Mouse (Mus musculus) bone marrow macrophage, adult 2 months (primary cell): ENCODE data around the gene Ppp1r16b.

Experiments
- CTCF ChIP-seq: IDR thresholded peaks from 2 replicates; pipeline ENCODE4 v1.5.1; 2012; ENCODE audit warnings: low read depth, mild to moderate bottlenecking, low read length, moderate library complexity
- POLR2A ChIP-seq: IDR thresholded peaks from 2 replicates; pipeline ENCODE4 v1.6.1; 2012; ENCODE audit warnings: mild to moderate bottlenecking, low read depth, low read length, borderline replicate concordance

- TF ChIP-seq POLR2A (no peak), CTCF (no peak)
Measured at GRCm38 (mm10) chr2:158686394-158686793, 21.2 kb downstream of the Ppp1r16b start.
